22 mouse cellular contexts compared by ENCODE assay signal in genomic region chr9:35052671-35053070, GRCm38 (mm10).
DNase-seq lines count a peak whose midpoint lies in the region; TF ChIP-seq lines count a peak whose summit lies in the region.
"Had no signal": no experiment of that assay in that cellular context is flagged by ENCODE, and none has a peak within 500 bp of the region (broad histone marks: within the 10 kb centered on the region; RNA-seq: fewer than 3 reads in every experiment).

No protein-coding gene starts in this region.

- H3K36me3 ChIP-seq in heart, embryonic 10.5 days, result peaks cover 15% of the 10 kb centered on the region
- H3K36me3 ChIP-seq: midbrain, embryonic 15.5 days had no signal

- H3K27me3 ChIP-seq in heart, embryonic 10.5 days (ENCODE audit: insufficient read depth, poor library complexity, severe bottlenecking), result peaks cover 41% of the 10 kb centered on the region; the same call in 1 of the 2 replicates
- H3K27me3 ChIP-seq: heart, embryonic 15.5 days; limb, embryonic 12.5 days; midbrain, embryonic 15.5 days; neural tube, embryonic 12.5 days had no signal

- intact Hi-C loops in heart, postnatal 14 days (cut with DNase I), result no loop called here
- intact Hi-C loops in left cerebral cortex, adult 2 months (cut with DNase I), result no loop called here
- intact Hi-C loops in left cerebral cortex, postnatal 10 days (cut with DNase I), result no loop called here

- WGBS in heart, embryonic 10.5 days, result 86% methylated on average over 4 of the region's 4 CpGs

- no peaks in the 10 kb centered on the region for H3K9me3 ChIP-seq in heart, embryonic 10.5 days
- H3K9me3 ChIP-seq: embryonic facial prominence, embryonic 10.5 days; heart, embryonic 15.5 days; limb, embryonic 12.5 days; midbrain, embryonic 15.5 days; neural tube, embryonic 12.5 days had no signal

- H3K27ac ChIP-seq in heart, embryonic 10.5 days, result no peak overlapping the region
- H3K27ac ChIP-seq in left cerebral cortex, adult 2 months, result no peak overlapping the region
- H3K27ac ChIP-seq: embryonic facial prominence, embryonic 10.5 days; hindbrain, postnatal 0 days; kidney, postnatal 0 days; limb, embryonic 12.5 days; macrophage; midbrain, embryonic 15.5 days; neural tube, embryonic 12.5 days; stomach, postnatal 0 days had no signal

- TF ChIP-seq CTCF in left cerebral cortex, adult 2 months (IDR thresholded peaks at IDR 0.05), result no peak

- H3K4me1 ChIP-seq in heart, embryonic 10.5 days, result peaks cover 26% of the 10 kb centered on the region
- H3K4me1 ChIP-seq: embryonic facial prominence, embryonic 10.5 days; limb, embryonic 12.5 days; midbrain, embryonic 15.5 days; neural tube, embryonic 12.5 days had no signal

- H3K4me3 ChIP-seq in heart, embryonic 10.5 days, result no peak overlapping the region
- no peak overlapping the region for H3K4me3 ChIP-seq in left cerebral cortex, adult 2 months
- H3K4me3 ChIP-seq: embryonic facial prominence, embryonic 10.5 days; heart, embryonic 15.5 days; limb, embryonic 12.5 days; midbrain, embryonic 15.5 days; neural tube, embryonic 12.5 days had no signal

- peak; percentile 1 for DNase-seq in adrenal gland, adult 2 months
- no peak for DNase-seq in adrenal gland, postnatal 10 days
- DNase-seq in heart, embryonic 10.5 days (ENCODE audit: low spot score), result peak; percentile 72
- no peak for DNase-seq in heart, postnatal 14 days
- peak; percentile 5 to 6 for DNase-seq in left cerebral cortex, adult 2 months (ENCODE audit: extremely low spot score in 1 of 2, low spot score in 2 of 2)
- DNase-seq in left cerebral cortex, postnatal 10 days (ENCODE audit: extremely low spot score in 1 of 2, low spot score in 2 of 2), result no peak
- DNase-seq in urinary bladder, postnatal 25 days (ENCODE audit: low spot score), result peak; percentile 1
- no peak for DNase-seq in urinary bladder, postnatal 10 days (ENCODE audit: low spot score)
- DNase-seq: cerebellum, adult 9-10 months; forebrain, postnatal 0 days; gastrocnemius, postnatal 14 days; liver, postnatal 0 days; thymus, postnatal 25 days had no signal

Comparison
In these comparisons a context has a peak if more than half of its experiments do, and no peak if none do; other contexts are left out.
1. DNase-seq: peak in adrenal gland, adult 2 months (single experiment), heart, embryonic 10.5 days (single experiment), left cerebral cortex, adult 2 months (2 of 2) and urinary bladder, postnatal 25 days (single experiment); none in adrenal gland, postnatal 10 days (single experiment), heart, postnatal 14 days (0 of 2), left cerebral cortex, postnatal 10 days (0 of 2) and urinary bladder, postnatal 10 days (single experiment).